Mouse (Mus musculus) brain, embryonic 18.5 days (tissue): ENCODE results near the gene Mdh2.
A peak's percentile ranks its signal among the peaks of the same experiment; 100 is the strongest.

Source experiments
- DNase-seq: peaks from one replicate; pipeline ENCODE4 v3.0.0-alpha.2; 2012; ENCODE audit warnings: low read depth, low spot score

The Mdh2 gene

DNA sequence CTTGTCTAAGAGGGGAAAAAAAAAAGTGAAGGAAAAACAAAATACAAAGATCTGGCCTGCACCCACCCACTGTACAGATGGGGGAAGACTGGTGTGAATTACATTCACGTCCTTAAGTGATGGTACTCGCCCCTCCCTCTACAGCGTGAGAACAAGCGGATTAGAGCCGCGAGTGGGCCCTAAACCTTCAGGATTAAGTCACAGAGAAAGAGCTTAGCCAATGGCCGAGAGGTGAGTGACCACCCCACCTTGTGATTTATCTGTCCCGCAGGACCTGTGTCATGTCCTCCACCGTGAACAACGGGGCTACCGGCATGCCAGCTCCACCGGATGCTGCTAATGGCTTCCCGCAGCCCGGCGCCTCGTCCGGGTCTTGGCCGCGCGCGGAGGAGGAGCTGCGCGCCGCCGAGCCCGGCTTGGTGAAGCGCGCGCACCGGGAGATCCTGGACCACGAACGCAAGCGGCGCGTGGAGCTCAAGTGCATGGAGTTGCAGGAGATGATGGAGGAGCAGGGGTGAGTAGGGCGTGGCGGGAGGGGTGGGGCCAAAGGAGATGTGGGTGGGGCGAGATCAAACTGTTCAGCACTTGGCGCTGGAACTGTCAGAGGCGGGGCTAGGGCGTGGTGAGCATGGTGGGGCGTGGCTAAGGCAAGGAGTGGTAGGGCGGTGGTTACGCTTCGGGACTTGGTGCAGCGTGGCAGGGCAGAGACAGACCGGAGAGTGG, 56.6 kb downstream of the Mdh2 start:
- peak; percentile 77 for DNase-seq

DNA sequence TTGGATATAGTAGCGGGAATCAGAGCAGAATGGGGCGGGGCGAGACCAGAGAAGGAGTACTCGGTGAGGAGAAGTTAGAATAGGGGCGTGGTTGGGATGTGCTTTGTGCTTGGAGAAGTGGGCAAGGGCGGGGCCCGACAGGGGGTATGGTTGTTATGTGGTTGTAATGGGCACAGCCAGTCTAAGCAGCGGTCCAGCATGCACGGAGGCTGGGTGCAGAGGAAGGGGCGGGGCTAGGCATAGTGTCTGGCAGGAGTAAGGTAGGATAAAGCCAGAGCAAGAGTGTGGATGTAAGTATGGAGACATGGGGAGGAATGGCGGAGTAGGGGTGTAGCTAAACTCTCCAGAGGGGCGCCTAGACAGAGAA, 57.2 kb downstream of the Mdh2 start:
- no peak for DNase-seq

DNA sequence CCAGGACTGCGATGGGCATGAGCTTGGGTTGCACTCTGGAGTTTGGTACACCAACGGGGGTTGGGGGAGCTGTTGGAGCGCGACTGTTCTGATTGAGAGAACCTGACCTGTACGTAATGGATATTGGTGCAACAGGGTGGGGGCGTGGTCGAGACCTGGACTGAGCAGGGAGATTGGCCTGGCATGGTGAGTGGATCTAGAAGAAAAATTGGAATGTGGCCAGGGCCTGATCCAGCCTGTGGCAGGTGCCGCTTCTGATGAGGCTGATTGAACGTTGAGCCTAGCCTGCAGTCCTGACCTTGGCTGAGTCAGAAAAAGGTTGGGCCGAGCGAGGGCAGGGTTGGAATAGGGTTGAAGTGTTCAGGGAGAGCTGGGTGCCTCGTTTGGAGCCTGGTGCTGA, 57.7 kb downstream of the Mdh2 start:
- DNase-seq: no peak
